ENCODE assay signal across 9 mouse cellular contexts in the genomic region with DNA sequence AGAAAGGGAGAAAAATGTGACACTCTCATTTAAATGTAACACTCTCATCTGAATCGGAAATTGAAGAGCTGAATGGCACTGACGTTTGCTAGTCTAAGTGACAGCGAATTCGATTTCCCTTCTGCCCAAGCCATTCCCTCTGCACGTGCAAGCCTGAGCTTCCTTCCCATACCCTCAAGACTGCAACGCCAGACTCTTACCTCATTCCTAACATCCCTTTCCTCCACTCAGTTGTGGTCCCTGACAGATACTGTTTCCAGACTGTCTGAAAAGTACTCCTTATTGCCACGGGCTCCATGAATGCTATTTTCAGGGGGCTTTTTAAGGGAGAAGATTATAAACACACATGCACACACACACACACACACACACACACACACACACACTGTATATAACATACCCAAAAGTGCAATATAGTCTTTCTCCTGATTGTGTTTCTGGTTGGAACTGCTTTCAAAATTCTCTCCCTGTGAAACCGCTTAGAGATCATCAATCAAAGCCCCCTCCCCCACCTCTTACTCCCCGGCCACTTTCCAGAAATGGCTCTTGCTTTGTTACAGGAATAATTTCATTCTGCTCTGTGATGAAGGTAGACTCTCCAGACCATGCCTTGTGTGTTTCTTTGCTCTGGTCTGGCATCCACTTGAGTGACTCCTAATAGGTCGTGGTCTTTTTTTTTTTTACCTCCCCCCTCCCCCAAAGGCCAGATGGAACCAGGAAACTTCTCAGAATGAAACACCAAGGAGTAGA. TPM values are rescaled to one million over a fixed set of nuclear protein-coding genes. Genes with fewer than 3 reads are reported as not detected.
A peak's percentile ranks its signal among the peaks of the same experiment; 100 is the strongest.
DNase-seq lines count a peak whose midpoint lies in the region; ATAC-seq and TF ChIP-seq lines count a peak whose summit lies in the region.
"Had no signal": no experiment of that assay in that cellular context is flagged by ENCODE, and none has a peak within 500 bp of the region (broad histone marks: within the 10 kb centered on the region; RNA-seq: fewer than 3 reads in every experiment).

No protein-coding gene starts in this region.

- peak overlapping the region; percentile 87 to 91 for H3K27ac ChIP-seq in heart, embryonic 14.5 days (replicated peaks in 1 of 2; ENCODE audit: control insufficient read depth in 1 of 2, insufficient read depth in 1 of 2, low read depth in 2 of 2, low read length in 2 of 2)
- 0 out of 2 replicates have a peak overlapping the region, but pooled peaks have one; percentile 14 for H3K27ac ChIP-seq in forebrain, embryonic 11.5 days (ENCODE audit: low read depth, low read length)
- H3K27ac ChIP-seq in limb, embryonic 14.5 days (replicated peaks; ENCODE audit: low read depth, low read length), result peak overlapping the region; percentile 93
- peak overlapping the region; percentile 63 for H3K27ac ChIP-seq in midbrain, embryonic 16.5 days (ENCODE audit: low read length)

- no peak for TF ChIP-seq POLR2A in limb, embryonic 14.5 days (IDR thresholded peaks at IDR 0.05; ENCODE audit: borderline replicate concordance, extremely low read depth, insufficient read depth, insufficient read length)

- H3K36me3 ChIP-seq in heart, embryonic 14.5 days (ENCODE audit: control insufficient read depth, insufficient read depth, low read length), result no peaks in the 10 kb centered on the region
- H3K36me3 ChIP-seq in forebrain, embryonic 11.5 days (ENCODE audit: control insufficient read depth, insufficient read depth, low read length), result no peaks in the 10 kb centered on the region
- H3K36me3 ChIP-seq in limb, embryonic 14.5 days (ENCODE audit: control insufficient read depth, insufficient read depth, low read length), result no peaks in the 10 kb centered on the region
- no peaks in the 10 kb centered on the region for H3K36me3 ChIP-seq in midbrain, embryonic 16.5 days (ENCODE audit: control insufficient read depth, insufficient read depth, low read length)
- H3K36me3 ChIP-seq: G1E had no signal

- H3K4me2 ChIP-seq in heart, embryonic 14.5 days (ENCODE audit: low read length), result peak overlapping the region; percentile 81
- H3K4me2 ChIP-seq in forebrain, embryonic 11.5 days (ENCODE audit: low read depth, low read length, severe bottlenecking), result peak overlapping the region; percentile 68; the same call in 1 of the 2 replicates
- H3K4me2 ChIP-seq in limb, embryonic 14.5 days (replicated peaks; ENCODE audit: low read depth, low read length, severe bottlenecking), result peak overlapping the region; percentile 54
- peak overlapping the region; percentile 80 for H3K4me2 ChIP-seq in midbrain, embryonic 16.5 days (ENCODE audit: low read length)

- H3K4me3 ChIP-seq in heart, embryonic 14.5 days (ENCODE audit: control insufficient read depth in 1 of 2, insufficient read depth in 1 of 2, low read depth in 1 of 2, low read length in 2 of 2), result peak overlapping the region; percentile 73 to 80
- peak overlapping the region; percentile 68 for H3K4me3 ChIP-seq in forebrain, embryonic 11.5 days (ENCODE audit: low read depth, low read length)
- peak overlapping the region; percentile 61 for H3K4me3 ChIP-seq in limb, embryonic 14.5 days (replicated peaks; ENCODE audit: low read length)
- peak overlapping the region; percentile 65 for H3K4me3 ChIP-seq in midbrain, embryonic 16.5 days (ENCODE audit: low read depth, low read length)

- H3K9me3 ChIP-seq in heart, embryonic 14.5 days (ENCODE audit: control insufficient read depth, low read length), result no peaks in the 10 kb centered on the region; the same call in 1 of the 2 replicates
- H3K9me3 ChIP-seq in forebrain, embryonic 11.5 days (ENCODE audit: control insufficient read depth, low read length), result no peaks in the 10 kb centered on the region
- H3K9me3 ChIP-seq in limb, embryonic 14.5 days (ENCODE audit: control insufficient read depth, low read length), result no peaks in the 10 kb centered on the region
- no peaks in the 10 kb centered on the region for H3K9me3 ChIP-seq in midbrain, embryonic 16.5 days (replicated peaks; ENCODE audit: control insufficient read depth, low read length, poor library complexity, severe bottlenecking)

- no peaks in the 10 kb centered on the region for H3K27me3 ChIP-seq in heart, embryonic 14.5 days (ENCODE audit: control insufficient read depth, insufficient read depth, low read length)
- no peaks in the 10 kb centered on the region for H3K27me3 ChIP-seq in forebrain, embryonic 11.5 days (ENCODE audit: control insufficient read depth, insufficient read depth, low read length)
- no peaks in the 10 kb centered on the region for H3K27me3 ChIP-seq in limb, embryonic 14.5 days (ENCODE audit: control insufficient read depth, insufficient read depth, low read length)
- no peaks in the 10 kb centered on the region for H3K27me3 ChIP-seq in midbrain, embryonic 16.5 days (ENCODE audit: control insufficient read depth, insufficient read depth, low read depth, low read length)

- H3K9ac ChIP-seq in heart, embryonic 14.5 days (ENCODE audit: low read length), result peak overlapping the region; percentile 83
- H3K9ac ChIP-seq in forebrain, embryonic 11.5 days (ENCODE audit: low read length), result peak overlapping the region; percentile 75; the same call in 1 of the 2 replicates
- peak overlapping the region; percentile 73 for H3K9ac ChIP-seq in limb, embryonic 14.5 days (ENCODE audit: low read depth, low read length, severe bottlenecking)
- peak overlapping the region; percentile 70 for H3K9ac ChIP-seq in midbrain, embryonic 16.5 days (ENCODE audit: low read depth, low read length)

- DNase-seq in heart, adult 8-10 months (ENCODE audit: low spot score), result no peak
- DNase-seq in forebrain, embryonic 11.5 days (ENCODE audit: low spot score), result no peak
- peak; percentile 68 for DNase-seq in limb, embryonic 14.5 days (ENCODE audit: low spot score)
- DNase-seq in urinary bladder, adult 18-20 months (ENCODE audit: low spot score in 2 of 2), result no peak
- no peak for DNase-seq in thymus, postnatal 25 days
- DNase-seq in adrenal gland, adult 2 months, result no peak

- ATAC-seq in heart, embryonic 14.5 days (ENCODE audit: insufficient number of reproducible peaks, insufficient read depth, low FRiP score, low read depth), result peak; percentile 48; the same call in 1 of the 2 replicates
- ATAC-seq in forebrain, embryonic 11.5 days (replicated peaks; ENCODE audit: low FRiP score), result peak; percentile 17
- peak; percentile 66; the same call in 1 of the 2 replicates for ATAC-seq in limb, embryonic 14.5 days (ENCODE audit: low FRiP score, low read depth)
- ATAC-seq in midbrain, embryonic 16.5 days, result peak; percentile 70

- H3K4me1 ChIP-seq in heart, embryonic 14.5 days (ENCODE audit: control insufficient read depth in 2 of 2, insufficient read depth in 2 of 2, low read length in 2 of 2), result peaks cover 3 to 7% of the 10 kb centered on the region in 2 experiments
- no peaks in the 10 kb centered on the region for H3K4me1 ChIP-seq in forebrain, embryonic 11.5 days (replicated peaks; ENCODE audit: control insufficient read depth, insufficient read depth, low read length)
- peaks cover 38% of the 10 kb centered on the region for H3K4me1 ChIP-seq in limb, embryonic 14.5 days (ENCODE audit: control insufficient read depth, insufficient read depth, low read length)
- H3K4me1 ChIP-seq in midbrain, embryonic 16.5 days (ENCODE audit: control insufficient read depth, insufficient read depth, low read length), result peaks cover 10% of the 10 kb centered on the region

- 4% methylated on average over 10 of the region's 10 CpGs for WGBS in heart, embryonic 14.5 days
- WGBS in forebrain, embryonic 11.5 days, result 15% methylated on average over 10 of the region's 10 CpGs
- 0% methylated on average over 10 of the region's 10 CpGs for WGBS in limb, embryonic 14.5 days
- 8% methylated on average over 10 of the region's 10 CpGs for WGBS in midbrain, embryonic 16.5 days

RNA-seq across cellular contexts. Expression of gene Arhgap28, which starts 0.8 kb away (rescaled TPM):
- 14.4 and 15.7 TPM in 2 replicates for polyA plus RNA-seq in heart, embryonic 14.5 days (2014; fragmentation: Nextera tagmentation; extraction: Ambion mirVana)
- 1 to 10 TPM; 1.3 to 2.4 (median 2.0) TPM for total RNA-seq in heart, adult 8-10 months (2022)
- polyA plus RNA-seq in forebrain, embryonic 11.5 days (2014; fragmentation: Nextera tagmentation; extraction: Ambion mirVana), result 20.8 and 21.9 TPM in 2 replicates
- 42.8 and 46.5 TPM in 2 replicates for polyA plus RNA-seq in limb, embryonic 14.5 days (2012; rRNA removed)
- 55.2 and 65.4 TPM in 2 replicates for polyA plus RNA-seq in limb, embryonic 14.5 days (2014; fragmentation: Nextera tagmentation; extraction: Ambion mirVana)
- polyA plus RNA-seq in midbrain, embryonic 16.5 days (2015; fragmentation: Nextera tagmentation; extraction: Ambion mirVana), result 5.0 and 5.5 TPM in 2 replicates
- 10 to 100 TPM in 1 of 2 experiments, 1 to 10 TPM in 1; 7.9 to 12.5 TPM for total RNA-seq in adrenal gland, adult 2 months (2021)
- polyA plus RNA-seq in adrenal gland, adult 2 months (2012; rRNA removed), result 7.8 and 9.4 TPM in 2 replicates
- polyA plus RNA-seq: G1E had no signal

Comparison
In these comparisons a context has a peak if more than half of its experiments do, and no peak if none do; other contexts are left out.
1. ATAC-seq: peak in every context shown above with its lines; median percentile 70 in midbrain, embryonic 16.5 days; 66 in limb, embryonic 14.5 days; 48 in heart, embryonic 14.5 days; 17 in forebrain, embryonic 11.5 days.
2. H3K27ac ChIP-seq: peak in every context shown above with its lines; median percentile 93 in limb, embryonic 14.5 days; 89 in heart, embryonic 14.5 days; 63 in midbrain, embryonic 16.5 days; 14 in forebrain, embryonic 11.5 days.